Mouse (Mus musculus): ENCODE measurements at regions not wholly inside any gene's neighbourhood (a gene's known extent, or its start where the extent isn't known, plus 50 kb on each side); places are given as distances from the start of the nearest gene placed in this dataset.
A peak's percentile ranks its signal among the peaks of the same experiment; 100 is the strongest.

GRCm38 (mm10) chr1:104578123-104578522 is 190.2 kb upstream of the Cdh20 start:
- no peak for DNase-seq (ENCODE audit: extremely low read depth, low read depth, low spot score)

GRCm38 (mm10) chr1:104584123-104584522 is 184.2 kb upstream of the Cdh20 start:
- DNase-seq (ENCODE audit: extremely low read depth, low read depth, low spot score), result no peak

- DNase-seq (ENCODE audit: extremely low read depth, low read depth, low spot score), result no peak
These were observed 181.3 kb upstream of the Cdh20 start for GRCm38 (mm10) chr1:104586985-104587384.

GRCm38 (mm10) chr1:104605301-104605700 is 163.0 kb upstream of the Cdh20 start:
- DNase-seq (ENCODE audit: extremely low read depth, low read depth, low spot score), result no peak

- no peak for DNase-seq (ENCODE audit: extremely low read depth, low read depth, low spot score)
These were observed 158.9 kb upstream of the Cdh20 start for GRCm38 (mm10) chr1:104609409-104609808.

GRCm38 (mm10) chr1:104617374-104617773 is 151.0 kb upstream of the Cdh20 start:
- DNase-seq (ENCODE audit: extremely low read depth, low read depth, low spot score), result peak; percentile 13

GRCm38 (mm10) chr1:104619805-104620375 is 148.4 kb upstream of the Cdh20 start:
- DNase-seq (ENCODE audit: extremely low read depth, low read depth, low spot score), result no peak

- no peak for DNase-seq (ENCODE audit: extremely low read depth, low read depth, low spot score)
These were observed 142.8 kb upstream of the Cdh20 start for GRCm38 (mm10) chr1:104625528-104625927.

- DNase-seq (ENCODE audit: extremely low read depth, low read depth, low spot score), result no peak
These were observed 115.9 kb upstream of the Cdh20 start for GRCm38 (mm10) chr1:104652405-104652804.

Measured in fat pad, adult 2 months (tissue).